Mouse (Mus musculus) MN1 (cell line): Measurements from ENCODE around the gene Zscan25.
"Not testable (repeated sequence)": the region's sequence is repeated elsewhere in the genome, so short reads cannot be mapped to it uniquely, and the experiment has no call there.

Experiments used
- DNase-seq: peaks from one replicate; pipeline ENCODE4 v3.0.0-alpha.2; 2016; ENCODE audit warnings: low spot score

Zscan25 gene

GRCm38 (mm10) chr5:145280371-145281143 is at the start of gene Zscan25:
Gene Zscan25, plus strand, starts transcription at chr5:145280500.
- peak; percentile 94 for DNase-seq

GRCm38 (mm10) chr5:145230641-145231040 is 49.7 kb upstream of the Zscan25 start:
- no peak for DNase-seq

DNA sequence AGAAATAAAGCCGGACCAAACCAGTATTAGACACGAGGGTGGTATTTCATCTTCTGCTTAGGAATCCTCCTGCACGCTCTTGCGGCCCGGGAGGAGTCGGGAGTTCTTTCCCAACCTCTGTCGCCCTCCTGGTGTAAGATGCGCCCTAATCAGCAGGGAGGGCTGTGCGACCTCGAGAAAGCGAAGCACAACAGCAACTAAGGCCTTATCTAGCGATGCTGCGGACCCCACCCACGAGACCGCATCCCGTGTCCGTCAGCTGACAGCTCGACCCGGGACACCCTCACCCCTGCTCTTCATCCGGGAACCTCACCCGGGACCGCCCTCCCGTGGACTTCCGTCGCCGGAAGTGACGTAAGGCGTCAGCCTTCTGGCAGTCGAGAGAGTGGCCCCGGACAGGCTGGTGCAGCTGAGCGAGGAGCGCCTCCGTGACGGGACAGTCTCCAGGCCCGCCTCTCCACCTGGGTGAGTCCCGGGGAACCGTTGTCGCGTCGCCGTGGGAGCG is 48.9 kb upstream of the Zscan25 start, which contains the start of gene Zfp655:
TSS of gene Zfp655 (plus strand) at position 349 of the 505 bp plus-strand sequence.
- peak; percentile 97 for DNase-seq

DNA sequence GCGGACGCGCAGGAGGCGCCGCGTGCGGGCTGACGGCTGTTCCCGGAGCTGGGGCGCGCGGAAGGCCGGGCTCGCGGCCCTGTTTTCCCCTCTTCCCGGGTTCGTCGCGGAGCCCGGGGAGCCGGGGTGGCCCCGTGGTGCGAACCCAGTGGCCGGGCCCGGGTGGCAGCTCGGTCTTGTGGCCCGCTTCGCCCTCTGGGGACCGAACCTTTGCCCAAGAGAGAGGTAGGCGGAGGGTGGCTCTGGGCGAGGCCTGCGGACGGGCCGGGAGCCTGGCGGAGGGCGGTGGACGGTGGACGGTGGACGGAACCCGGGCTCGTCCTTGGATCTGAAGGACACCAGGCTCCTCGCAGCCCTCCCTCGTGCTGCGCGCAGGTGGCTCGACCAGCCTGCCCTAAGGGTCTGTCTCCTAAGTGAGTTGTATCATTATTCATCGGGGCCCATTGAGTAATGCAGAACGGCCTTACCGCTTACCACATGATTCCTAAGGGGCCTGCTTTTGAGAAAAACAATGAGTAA is 48.3 kb upstream of the Zscan25 start:
- peak; percentile 73 for DNase-seq

DNA sequence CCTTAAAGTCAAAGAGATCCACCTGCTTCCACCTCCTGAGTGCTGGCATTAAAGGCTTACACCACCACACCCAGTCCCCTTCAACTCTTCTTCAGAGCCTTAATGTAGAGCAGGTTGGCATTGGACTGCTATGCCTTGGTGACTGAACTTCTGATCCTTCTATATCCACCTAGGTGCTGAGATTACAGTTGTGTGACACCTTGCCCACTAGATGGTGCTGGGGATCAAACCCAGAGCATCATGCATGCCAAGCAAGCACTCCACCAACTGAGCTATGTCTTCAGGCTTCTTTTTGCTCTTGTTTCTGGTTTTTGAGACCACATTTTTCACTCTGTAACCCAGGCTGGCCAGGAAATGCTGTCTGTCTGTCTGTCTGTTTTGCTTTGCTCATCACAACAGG is 45.7 kb upstream of the Zscan25 start:
- DNase-seq, result peak; percentile 65

DNA sequence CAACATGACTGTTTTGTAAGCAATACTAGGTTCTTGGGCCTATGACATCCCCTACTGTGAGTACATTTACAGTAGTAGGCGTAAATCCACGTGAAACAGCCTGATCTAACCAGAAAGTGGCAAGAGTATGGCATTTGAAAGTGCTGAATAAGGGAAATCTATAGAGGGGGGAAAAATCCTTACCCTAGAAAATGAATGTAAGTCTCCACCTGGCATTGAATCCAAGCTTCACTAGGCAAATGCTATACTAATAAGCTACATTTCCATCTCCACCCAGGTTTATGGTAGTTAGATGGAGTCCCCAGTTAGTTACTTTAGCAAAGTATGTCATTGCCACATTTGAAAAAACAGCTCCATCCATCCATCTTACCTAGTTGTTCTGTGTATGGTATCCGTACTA is 30.8 kb upstream of the Zscan25 start:
- no peak for DNase-seq

GRCm38 (mm10) chr5:145273568-145273967 is 6.7 kb upstream of the Zscan25 start:
- DNase-seq, result not testable (repeated sequence)

DNA sequence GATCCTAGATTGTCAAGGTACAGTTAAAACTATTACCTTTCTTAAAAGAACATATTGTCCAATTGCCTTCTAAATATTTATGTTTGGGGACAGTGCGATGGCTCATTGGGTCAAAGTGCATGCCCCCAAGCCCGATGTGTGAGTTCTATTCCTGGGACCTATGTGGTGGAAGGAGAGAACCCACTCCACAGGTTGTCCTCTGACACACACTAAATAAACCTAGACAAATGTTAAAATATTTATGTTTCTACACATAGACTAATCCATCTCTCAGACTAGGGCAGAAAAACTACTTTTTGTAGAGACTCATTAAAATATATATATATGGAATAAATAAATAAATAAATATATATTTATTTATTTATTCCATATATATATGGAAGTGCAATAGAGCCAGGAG is 352 bp upstream of the Zscan25 start:
- no peak for DNase-seq

- DNase-seq, result no peak
These were observed 8.1 kb downstream of the Zscan25 start for GRCm38 (mm10) chr5:145288382-145288781.

DNA sequence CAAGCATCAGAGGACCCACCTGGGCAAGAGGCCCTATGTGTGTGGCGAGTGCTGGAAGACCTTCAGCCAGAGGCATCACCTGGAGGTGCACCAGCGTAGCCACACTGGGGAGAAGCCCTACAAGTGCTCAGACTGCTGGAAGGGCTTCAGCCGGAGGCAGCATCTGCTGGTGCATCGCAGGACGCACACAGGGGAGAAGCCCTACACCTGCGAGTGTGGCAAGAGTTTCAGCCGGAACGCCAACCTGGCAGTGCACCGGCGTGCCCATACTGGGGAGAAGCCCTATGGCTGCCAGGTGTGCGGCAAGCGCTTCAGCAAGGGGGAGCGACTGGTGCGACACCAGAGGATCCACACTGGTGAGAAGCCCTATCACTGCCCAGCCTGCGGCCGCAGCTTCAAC is 10.4 kb downstream of the Zscan25 start:
- DNase-seq, result no peak

GRCm38 (mm10) chr5:145292398-145292797 is 12.1 kb downstream of the Zscan25 start:
- DNase-seq, result no peak

DNA sequence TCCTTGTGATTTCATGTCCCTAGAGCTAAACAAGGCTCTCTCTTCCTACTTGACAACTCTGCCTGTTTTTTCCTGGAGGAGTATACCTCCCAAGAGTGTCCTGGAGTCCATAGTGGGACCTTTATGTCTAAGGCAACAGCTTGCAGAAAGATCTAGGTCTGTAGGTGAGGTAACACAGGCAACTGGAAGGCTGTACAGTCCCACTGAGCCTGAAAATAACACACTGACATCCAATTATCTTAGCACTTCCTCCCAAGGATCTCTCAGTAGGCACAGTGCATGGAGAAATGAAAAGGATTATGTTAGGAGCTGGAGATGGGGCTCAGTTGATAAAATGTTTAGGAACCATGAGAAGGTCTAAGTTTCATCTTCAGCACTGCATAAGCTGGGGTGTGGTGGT is 20.2 kb downstream of the Zscan25 start:
- no peak for DNase-seq

DNA sequence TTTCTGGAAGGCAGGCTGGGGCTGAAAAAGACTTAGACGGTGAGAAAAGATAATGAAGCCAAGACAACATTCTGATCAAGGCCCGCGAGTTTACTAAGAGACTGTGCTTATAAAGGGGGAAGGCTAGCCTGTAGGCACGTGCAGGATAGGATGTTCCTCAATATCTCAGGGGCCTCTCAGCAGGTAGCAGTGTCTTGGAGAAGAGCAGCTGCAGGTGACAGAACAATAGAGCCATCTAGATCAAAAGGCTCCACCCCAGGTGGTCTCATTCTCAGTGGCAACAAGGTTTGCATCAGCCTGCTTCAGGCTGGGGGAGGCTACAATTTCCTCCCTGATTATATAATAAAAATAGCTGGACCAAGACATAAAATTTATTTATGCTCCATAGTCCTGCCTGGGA is 21.5 kb downstream of the Zscan25 start:
- DNase-seq, result not testable (repeated sequence)

DNA sequence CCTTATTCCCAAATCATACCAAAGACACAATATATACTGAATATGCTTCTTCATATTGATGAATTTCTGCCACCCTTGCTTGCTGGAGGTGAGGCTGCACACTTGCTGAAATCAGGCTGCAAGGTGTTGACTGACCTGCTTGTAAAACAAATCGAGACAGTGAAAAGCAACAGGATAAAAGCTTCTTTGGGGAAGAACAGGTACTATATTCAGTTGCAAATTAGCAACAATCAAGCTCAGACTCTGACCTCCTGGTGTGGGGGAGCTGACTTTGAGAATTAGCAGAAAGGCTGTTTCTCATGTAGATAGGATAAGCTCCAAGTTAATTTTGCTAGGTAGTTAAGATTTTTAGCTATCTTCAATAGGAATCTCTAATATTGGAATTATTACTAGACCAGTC is 22.1 kb downstream of the Zscan25 start:
- no peak for DNase-seq

GRCm38 (mm10) chr5:145306953-145307352 is 26.7 kb downstream of the Zscan25 start:
- not testable (repeated sequence) for DNase-seq

DNA sequence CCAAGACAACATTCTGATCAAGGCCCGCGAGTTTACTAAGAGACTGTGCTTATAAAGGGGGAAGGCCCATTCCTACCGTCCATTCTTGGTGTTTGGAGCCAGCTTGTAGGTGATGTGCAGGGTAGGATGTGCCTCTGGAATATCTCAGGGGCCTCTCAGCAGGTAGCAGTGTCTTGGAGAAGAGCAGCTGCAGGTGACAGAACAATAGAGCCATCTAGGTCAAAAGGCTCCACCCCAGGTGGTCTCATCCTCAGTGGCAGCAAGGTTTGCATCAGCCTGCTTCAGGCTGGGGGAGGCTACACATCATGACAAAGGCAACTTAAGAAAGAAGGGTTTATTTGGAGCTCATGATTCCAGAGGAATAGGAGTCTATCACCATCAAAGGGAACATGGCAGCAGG is 27.5 kb downstream of the Zscan25 start:
- not testable (repeated sequence) for DNase-seq

- no peak for DNase-seq
These were observed 33.5 kb downstream of the Zscan25 start for GRCm38 (mm10) chr5:145313845-145314244.

GRCm38 (mm10) chr5:145317141-145317540 is 36.8 kb downstream of the Zscan25 start:
- no peak for DNase-seq

- not testable (repeated sequence) for DNase-seq
These were observed 58.5 kb downstream of the Zscan25 start for GRCm38 (mm10) chr5:145338756-145339155.
